Mouse (Mus musculus): ENCODE results near the gene Invs.

GRCm38 (mm10) chr4:48258045-48258444 lies 21.5 kb upstream of the Invs start:
- no peak for TF ChIP-seq CTCF (IDR thresholded peaks at IDR 0.05; ENCODE audit: extremely low read depth, insufficient read depth, low read length)
- TF ChIP-seq POLR2A (IDR thresholded peaks at IDR 0.05; ENCODE audit: extremely low read depth, insufficient read depth, low read length): no peak
